Mouse (Mus musculus) heart, postnatal 4 days (tissue): ENCODE data around the gene Tenm4. TPM values are rescaled to one million over a fixed set of nuclear protein-coding genes. Genes with fewer than 3 reads are reported as not detected.
"Not testable (repeated sequence)": the region's sequence is repeated elsewhere in the genome, so short reads cannot be mapped to it uniquely, and the experiment has no call there.

Experiments
- DNase-seq: peaks from one replicate; pipeline ENCODE4 v3.0.0; 2021
- microRNA-seq, 2 experiments: library from miRNA; unstranded; fragments of <30 nt; microRNA quantifications; one replicate each; pipeline ENCODE4 v1.2.0; 2021 to 2022
- total RNA-seq, 2 experiments: library from RNA; stranded (reverse); gene quantifications; 2 replicates each; pipeline ENCODE4 v1.2.3; 2021

Gene Tenm4
- total RNA-seq, 2 experiments from 2014 or later, result 8.3 to 8.7 TPM

DNA sequence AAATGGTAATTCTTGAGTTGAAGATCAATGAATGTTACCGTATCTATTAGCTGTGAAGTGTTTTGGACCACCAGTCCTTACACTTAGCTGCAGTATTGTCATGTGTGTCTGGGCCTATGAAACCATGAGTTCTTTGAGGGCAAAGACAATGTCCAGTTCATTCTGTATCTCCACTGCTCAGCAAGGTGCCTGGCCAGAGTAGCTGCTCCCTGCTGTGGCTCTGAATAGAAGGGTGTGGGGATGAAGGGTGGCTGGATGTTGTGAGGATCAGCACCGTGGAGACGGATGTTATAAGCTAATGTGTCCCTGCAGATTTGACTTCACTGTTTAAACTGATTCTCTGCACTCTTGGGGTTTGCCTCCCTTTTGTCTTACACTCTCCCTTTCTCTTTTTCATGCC lies 734.4 kb downstream of the Tenm4 start:
- DNase-seq, result no peak

DNA sequence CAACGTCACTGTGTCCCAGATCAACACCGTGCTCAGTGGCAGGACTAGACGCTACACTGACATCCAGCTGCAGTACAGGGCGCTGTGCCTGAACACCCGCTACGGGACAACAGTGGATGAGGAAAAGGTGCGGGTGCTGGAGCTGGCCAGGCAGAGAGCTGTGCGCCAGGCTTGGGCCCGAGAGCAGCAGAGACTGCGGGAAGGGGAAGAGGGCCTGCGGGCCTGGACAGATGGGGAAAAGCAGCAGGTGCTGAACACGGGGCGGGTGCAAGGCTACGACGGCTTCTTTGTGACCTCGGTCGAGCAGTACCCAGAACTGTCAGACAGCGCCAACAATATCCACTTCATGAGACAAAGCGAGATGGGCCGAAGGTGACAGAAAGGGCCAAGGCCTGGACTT lies 735.2 kb downstream of the Tenm4 start:
- DNase-seq, result no peak

DNA sequence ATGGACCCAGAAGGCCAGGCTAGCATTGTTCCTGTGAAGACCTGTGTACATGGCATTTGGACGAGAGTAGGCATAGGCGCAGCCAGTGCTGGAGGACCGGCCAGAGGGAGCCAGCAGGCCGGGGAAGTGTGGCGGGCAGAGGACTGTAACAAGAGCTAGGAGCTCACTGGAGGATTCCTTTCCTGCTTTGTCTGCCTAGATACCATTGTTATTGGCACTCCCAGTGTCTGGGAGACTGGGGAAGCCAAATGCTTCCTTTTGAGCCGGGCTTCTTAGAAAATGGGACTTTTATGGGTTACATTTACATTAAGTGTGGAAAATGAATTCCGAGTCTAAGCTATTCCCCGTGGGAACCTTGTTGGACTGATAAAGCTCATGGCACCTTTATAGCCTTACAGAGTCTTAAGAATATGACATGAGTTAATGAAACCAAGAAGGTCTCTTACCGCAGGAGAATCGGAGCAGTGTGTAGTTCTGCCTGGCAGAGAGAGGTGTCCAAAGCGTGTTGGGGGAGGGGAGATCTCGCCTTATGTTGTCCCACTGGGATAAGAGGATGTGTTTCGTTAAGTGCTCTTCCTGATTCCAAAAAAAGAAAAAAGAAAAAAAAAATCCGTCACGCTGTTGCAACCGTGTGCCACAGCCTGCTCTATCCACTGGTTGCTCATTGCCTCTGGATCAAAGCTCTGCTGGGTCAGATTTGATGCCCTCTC lies 737.1 kb downstream of the Tenm4 start:
- no peak for DNase-seq

DNA sequence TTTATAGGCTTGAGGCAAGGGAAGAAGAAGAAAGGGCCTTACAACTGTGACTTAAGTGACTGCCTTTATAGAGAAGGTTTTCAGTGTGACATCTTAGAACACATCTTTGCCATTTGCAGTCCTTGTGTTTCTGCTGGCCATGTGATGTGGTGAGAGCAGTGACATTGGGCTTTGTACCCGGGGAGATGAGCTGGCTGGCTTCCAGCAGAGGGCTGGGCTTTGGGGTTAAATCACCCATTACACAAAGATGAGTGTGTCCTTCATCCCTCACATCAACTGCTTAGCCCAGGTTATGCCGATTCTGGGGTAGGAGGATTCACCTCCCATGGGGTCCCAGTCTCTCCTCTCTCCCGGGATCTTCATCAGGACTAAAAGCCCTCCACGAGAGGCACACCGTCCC lies 738.8 kb downstream of the Tenm4 start:
- DNase-seq, result no peak

DNA sequence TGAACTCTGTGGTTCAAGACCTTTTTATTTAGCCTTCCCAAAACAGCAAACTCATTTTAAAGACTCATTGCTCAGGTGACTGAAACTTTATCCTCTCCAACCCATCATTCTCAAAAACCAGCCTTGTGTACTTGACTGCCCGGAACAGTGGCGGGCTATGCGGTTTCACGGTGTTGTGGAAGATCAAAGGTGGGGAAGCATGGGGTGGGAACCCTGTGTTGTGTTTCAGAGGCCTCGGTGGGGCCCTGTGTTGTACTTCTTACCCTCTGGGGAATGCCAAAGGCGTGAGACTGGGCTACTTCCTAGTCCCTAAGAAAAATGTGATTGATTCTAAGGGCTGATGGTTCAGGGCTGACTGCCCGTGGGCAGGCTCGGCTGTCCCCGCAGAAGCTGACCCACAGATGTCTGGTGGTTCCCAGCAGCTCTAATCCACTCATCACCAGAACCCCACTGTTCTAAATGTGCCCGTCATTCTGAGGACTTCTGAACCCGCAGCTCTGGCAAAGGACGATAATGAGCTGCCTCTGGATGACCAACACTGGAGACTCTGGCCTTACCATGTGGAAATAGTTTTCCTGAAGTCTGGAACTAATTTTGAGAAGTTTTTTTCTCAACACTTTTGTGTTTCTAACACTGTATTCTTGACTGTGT lies 739.4 kb downstream of the Tenm4 start:
- DNase-seq, result no peak

DNA sequence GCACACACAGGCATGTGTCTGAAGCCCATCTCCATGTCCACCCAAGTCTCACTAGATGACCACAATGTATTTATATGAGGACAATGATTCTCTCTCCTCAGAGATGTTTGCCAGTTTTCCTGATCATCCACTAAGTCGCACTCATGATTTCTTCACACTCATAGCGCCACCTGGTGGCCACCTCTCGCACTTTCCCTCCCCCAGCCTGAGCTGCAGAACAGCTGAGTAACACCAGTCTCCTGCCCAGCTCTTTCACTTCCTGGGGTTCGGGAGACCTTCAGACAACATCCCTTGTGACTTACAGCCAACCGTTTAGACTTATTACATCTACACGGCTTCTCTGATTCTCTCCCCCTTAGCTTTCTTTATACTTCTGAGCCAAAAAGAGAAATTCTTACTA lies 743.0 kb downstream of the Tenm4 start:
- peak; percentile 91 for DNase-seq

DNA sequence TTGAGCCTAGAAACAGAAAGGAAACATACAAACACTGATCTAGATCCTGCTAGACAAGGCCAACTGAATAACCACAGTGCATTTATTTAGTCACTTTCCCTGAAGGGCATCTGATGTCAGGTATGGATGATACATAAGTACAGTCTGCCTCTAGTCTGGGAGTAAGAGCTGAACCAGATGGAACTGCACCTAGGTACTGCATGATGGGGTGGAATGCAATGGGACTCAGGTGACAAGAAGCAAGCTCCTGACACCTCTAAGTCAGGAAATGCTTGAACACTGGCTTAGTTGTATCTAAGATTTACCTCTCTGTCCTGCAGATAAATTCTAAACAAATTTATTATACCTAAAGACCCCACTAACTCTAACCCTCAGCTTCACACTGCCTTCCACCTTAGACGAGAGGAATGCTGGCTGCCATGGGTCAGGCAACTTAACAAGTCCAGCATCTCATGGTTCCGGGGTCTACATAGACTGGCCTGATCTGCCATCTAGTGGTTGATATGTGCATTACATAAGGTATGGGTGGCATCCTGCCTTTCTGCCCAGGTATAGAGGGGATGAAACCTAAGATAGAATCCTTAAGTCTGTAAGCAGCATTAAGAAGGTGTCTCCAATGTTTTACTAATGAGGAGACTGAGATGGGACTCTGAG lies 744.5 kb downstream of the Tenm4 start:
- DNase-seq, result peak; percentile 67

DNA sequence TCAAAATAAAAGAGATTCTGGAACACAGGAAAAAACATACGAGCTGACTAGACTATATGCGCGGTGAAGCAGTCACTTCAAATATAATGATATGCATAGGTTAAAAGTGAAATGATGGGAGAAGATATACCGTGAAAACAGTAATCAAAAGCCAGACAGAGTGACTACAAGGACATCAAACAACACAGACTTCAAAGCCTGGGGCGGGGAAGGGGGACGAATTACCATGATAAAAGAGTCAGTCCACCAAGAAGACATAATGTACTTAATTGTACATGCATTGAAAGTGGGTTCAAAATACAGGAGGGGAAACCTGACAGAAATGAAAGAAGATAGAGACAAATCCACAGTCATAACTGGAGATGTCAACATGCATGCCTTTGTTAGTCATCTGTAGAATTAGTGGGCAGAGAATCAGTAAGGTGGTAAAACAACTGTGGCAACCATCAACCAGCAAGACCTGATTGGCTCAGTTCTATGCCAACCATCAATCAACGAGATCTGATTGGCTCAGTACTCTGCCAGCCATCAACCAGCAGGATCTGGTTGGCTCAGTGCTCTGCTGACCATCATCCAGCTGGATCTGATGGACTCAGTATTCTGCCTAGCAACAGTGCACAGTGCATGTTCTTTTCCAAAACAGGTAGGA lies 749.5 kb downstream of the Tenm4 start:
- no peak for DNase-seq

DNA sequence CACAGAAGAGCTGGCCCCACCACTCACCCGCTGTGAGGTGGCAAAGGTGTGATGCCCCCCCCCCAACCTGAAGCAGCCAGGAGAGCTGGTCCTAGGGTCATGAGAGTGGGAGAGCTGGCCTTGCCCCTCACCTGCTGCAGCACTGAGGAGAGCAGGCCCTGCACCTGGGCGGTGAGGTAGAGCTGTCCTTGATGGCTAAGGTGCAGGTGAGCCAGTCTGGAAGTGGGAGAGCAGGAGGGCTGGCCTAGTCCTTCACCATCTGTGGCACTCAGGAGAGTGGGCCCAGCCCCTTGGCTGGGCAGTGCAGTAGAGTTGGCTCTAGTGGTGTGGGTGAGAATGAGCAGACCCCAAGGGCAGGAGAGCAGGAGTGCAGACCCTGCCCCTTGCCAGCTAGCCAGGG lies 751.9 kb downstream of the Tenm4 start:
- no peak for DNase-seq

DNA sequence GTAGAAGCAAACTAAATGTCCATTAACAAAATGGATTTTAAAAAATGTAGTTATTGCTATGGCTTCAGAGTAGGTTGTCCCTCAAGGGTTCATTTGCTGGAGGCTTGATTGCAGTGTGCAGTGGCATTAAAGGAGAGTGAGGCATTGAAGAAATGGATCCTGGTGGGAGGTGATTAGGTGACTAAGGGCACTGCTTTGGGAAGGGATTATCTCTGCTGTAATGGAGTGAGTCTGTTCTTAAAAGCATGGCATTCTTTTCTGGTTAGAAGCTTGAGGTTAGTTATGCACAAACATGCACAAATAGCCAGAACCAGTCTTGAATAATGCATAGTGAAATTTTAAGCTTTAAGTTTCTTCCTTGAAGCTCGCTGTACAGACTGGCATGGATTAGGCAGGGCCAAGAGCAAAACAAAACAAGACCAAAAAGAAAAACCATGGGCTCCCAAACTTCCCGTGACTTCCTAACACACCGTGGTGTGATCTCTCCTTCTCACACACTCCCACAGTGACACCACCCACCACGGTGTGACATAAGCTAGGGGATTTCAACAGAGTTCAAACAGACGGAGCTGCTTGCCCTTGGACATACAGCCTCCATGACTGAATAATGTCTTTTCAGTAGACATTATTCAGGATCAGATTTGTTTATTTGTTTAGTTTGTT lies 772.8 kb downstream of the Tenm4 start:
- no peak for DNase-seq

DNA sequence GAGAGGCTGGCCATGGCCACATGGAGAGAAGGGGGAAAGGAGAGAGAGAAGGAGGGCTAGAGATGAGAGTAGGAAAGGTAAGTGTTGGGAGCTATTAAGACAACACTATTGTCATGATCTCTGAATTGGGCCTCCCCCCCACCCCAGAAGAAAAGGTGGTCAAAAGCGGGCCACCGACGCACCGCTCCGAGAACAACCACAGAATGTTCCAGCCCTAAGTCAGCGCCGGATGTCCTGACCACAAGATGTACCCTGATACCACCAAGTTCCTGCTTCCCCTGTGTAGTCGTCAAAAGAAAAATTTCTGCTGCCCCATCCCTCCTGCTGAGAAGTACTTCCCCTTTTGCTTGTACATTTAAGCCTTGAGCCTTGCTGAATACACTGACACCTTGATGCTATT lies 775.5 kb downstream of the Tenm4 start:
- DNase-seq, result not testable (repeated sequence)

DNA sequence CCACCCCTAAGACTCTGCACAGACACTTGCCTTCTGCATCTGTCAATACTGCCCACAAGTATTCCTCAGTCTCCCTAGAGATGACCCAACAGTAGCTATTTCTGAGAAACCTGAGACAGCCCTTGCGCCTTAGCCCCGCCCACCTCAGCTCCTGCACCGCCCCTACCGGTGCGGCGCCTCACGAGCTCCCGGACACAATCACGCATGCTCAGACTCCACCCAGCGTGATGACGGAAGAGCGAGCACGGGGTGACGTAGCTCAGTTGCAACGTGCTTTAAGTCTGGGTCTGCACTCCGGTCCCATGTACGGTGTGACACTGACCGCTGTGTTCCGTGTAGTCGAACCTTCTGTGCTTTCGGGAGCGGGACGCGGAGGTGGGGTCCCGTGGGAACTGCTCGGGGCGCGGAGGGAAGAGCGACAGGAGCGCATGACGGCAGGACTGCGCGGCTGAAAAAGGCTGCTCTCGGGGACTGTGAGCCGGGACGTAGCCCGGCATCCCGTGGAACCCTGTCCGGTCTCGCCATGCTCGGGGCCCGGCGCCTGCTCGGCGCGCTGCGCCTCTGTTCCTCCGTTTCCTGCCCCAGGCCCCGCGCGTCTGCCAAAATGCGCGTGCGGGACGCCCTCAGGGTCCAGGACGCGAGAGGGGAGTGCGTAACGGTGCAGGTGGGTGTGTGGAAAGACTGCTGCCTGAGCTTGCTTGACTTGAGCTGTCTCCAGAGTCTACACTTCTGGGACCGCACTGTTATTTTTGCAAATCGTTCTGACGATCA lies 780.4 kb downstream of the Tenm4 start, which contains the start of gene Nars2:
Gene Nars2, plus strand, starts transcription at position 225 of the 771 bp plus-strand sequence.
- DNase-seq, result peak; percentile 91

DNA sequence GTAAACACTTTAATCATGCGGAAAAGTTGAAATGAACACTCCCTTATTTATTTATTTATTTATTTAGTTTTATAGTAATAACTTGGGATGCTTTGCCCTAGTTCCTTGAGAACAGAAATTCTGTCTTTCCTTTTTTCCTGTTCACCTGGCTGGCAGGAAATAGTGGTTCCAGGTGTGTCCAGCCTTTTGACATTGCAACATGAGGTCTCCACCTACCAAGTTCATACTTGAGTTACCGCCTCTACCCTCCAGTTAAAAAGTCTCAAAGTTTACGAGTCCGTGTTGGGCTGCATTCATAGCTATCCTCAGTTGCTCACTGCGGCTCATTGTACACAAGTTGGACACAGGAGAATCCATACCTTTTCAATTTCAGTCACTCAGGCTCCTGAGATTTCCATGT lies 781.0 kb downstream of the Tenm4 start:
- no peak for DNase-seq

DNA sequence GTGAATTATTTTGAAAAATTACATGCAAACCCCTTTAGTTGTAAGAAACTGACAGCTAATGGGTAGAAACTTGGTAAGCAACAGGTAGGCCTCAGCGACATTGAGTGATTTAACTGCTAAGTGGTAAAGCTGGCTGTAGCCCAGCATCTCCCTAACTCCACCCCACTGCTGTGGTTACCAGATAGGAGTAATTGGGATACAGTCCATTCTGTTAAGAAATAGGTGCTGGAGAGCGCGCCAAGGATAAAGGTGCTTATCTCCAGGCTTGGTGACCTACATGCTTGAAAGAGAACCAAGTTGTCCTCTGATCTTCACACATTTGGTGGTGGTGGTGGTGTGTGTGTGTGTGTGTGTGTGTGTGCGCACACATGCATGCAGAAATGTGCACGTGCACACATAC lies 788.1 kb downstream of the Tenm4 start:
- no peak for DNase-seq

Small RNA genes within 50 kb of the gene (microRNA-seq; reads per million reads assigned to microRNA genes)
- 0 reads per million in 2 experiments for gene Mir6394
- 219 to 245 reads per million in 2 experiments for gene Mir708
